Mouse (Mus musculus): ENCODE measurements at regions not wholly inside any gene's neighbourhood (a gene's known extent, or its start where the extent isn't known, plus 50 kb on each side); places are given as distances from the start of the nearest gene placed in this dataset.

- no peaks in the 10 kb centered on the region for H3K36me3 ChIP-seq (ENCODE audit: control insufficient read depth, insufficient read depth, low read length)
- H3K9ac ChIP-seq (ENCODE audit: low read length) = no peak overlapping the region
- H3K4me2 ChIP-seq = no peak overlapping the region
- DNase-seq (ENCODE audit: low spot score, missing footprints) (no peak), ATAC-seq (ENCODE audit: low FRiP score) (no peak)
- no peaks in the 10 kb centered on the region for H3K27me3 ChIP-seq (ENCODE audit: control insufficient read depth, insufficient read depth, low read length)
- H3K4me1 ChIP-seq (ENCODE audit: control insufficient read depth, insufficient read depth, low read length) = no peaks in the 10 kb centered on the region
- 88% methylated on average over 5 of the region's 5 CpGs for WGBS
- no peak overlapping the region for H3K27ac ChIP-seq (ENCODE audit: low read depth, low read length)
- H3K4me3 ChIP-seq (ENCODE audit: low read depth, low read length) = no peak overlapping the region
- H3K9me3 ChIP-seq (ENCODE audit: control insufficient read depth, low read length) = no peaks in the 10 kb centered on the region
Observed at GRCm38 (mm10) chr16:49330725-49331386, 273.6 kb downstream of the Myh15 start.

- Histone ChIP-seq H3K4me2 (no peak overlapping the region), H3K9me3 (ENCODE audit: control insufficient read depth, low read length) (no peaks in the 10 kb centered on the region), H3K4me1 (ENCODE audit: control insufficient read depth, insufficient read depth, low read length) (no peaks in the 10 kb centered on the region), H3K27ac (ENCODE audit: low read depth, low read length) (no peak overlapping the region), H3K4me3 (ENCODE audit: low read depth, low read length) (no peak overlapping the region), H3K36me3 (ENCODE audit: control insufficient read depth, insufficient read depth, low read length) (no peaks in the 10 kb centered on the region), H3K27me3 (ENCODE audit: control insufficient read depth, insufficient read depth, low read length) (no peaks in the 10 kb centered on the region), H3K9ac (ENCODE audit: low read length) (no peak overlapping the region)
- ATAC-seq (ENCODE audit: low FRiP score) (no peak), DNase-seq (ENCODE audit: low spot score, missing footprints) (no peak)
- 80% methylated on average over 5 of the region's 5 CpGs for WGBS
Observed at GRCm38 (mm10) chr16:49332107-49332722, 274.9 kb downstream of the Myh15 start.

GRCm38 (mm10) chr16:49335916-49336315, 278.6 kb downstream of the Myh15 start:
- H3K27me3 ChIP-seq (ENCODE audit: control insufficient read depth, insufficient read depth, low read length) = no peaks in the 10 kb centered on the region
- ATAC-seq (ENCODE audit: low FRiP score) = no peak
- 63% methylated on average over 2 of the region's 2 CpGs for WGBS

GRCm38 (mm10) chr16:49337948-49338347, 280.7 kb downstream of the Myh15 start:
- no peak for DNase-seq (ENCODE audit: low spot score, missing footprints)
- Histone ChIP-seq H3K4me2 (no peak overlapping the region), H3K4me1 (ENCODE audit: control insufficient read depth, insufficient read depth, low read length) (no peaks in the 10 kb centered on the region), H3K27me3 (ENCODE audit: control insufficient read depth, insufficient read depth, low read length) (no peaks in the 10 kb centered on the region), H3K9ac (ENCODE audit: low read length) (no peak overlapping the region), H3K9me3 (ENCODE audit: control insufficient read depth, low read length) (no peaks in the 10 kb centered on the region), H3K4me3 (ENCODE audit: low read depth, low read length) (no peak overlapping the region), H3K36me3 (ENCODE audit: control insufficient read depth, insufficient read depth, low read length) (no peaks in the 10 kb centered on the region), H3K27ac (ENCODE audit: low read depth, low read length) (no peak overlapping the region)
- 90% methylated on average over 1 of the region's 1 CpGs for WGBS
- ATAC-seq (ENCODE audit: low FRiP score) = no peak

More at GRCm38 (mm10) chr16:49335916-49336315, 278.6 kb downstream of the Myh15 start:
- no peaks in the 10 kb centered on the region for H3K9me3 ChIP-seq (ENCODE audit: control insufficient read depth, low read length)
- H3K4me2 ChIP-seq = no peak overlapping the region
- no peak overlapping the region for H3K9ac ChIP-seq (ENCODE audit: low read length)
- no peaks in the 10 kb centered on the region for H3K4me1 ChIP-seq (ENCODE audit: control insufficient read depth, insufficient read depth, low read length)
- no peak for DNase-seq (ENCODE audit: low spot score, missing footprints)
- no peaks in the 10 kb centered on the region for H3K36me3 ChIP-seq (ENCODE audit: control insufficient read depth, insufficient read depth, low read length)
- H3K27ac ChIP-seq (ENCODE audit: low read depth, low read length) = no peak overlapping the region
- H3K4me3 ChIP-seq (ENCODE audit: low read depth, low read length) = no peak overlapping the region

- no peak overlapping the region for H3K4me2 ChIP-seq
- no peak for ATAC-seq (ENCODE audit: low FRiP score)
- WGBS = 80% methylated on average over 3 of the region's 3 CpGs
- no peaks in the 10 kb centered on the region for H3K4me1 ChIP-seq (ENCODE audit: control insufficient read depth, insufficient read depth, low read length)
- H3K4me3 ChIP-seq (ENCODE audit: low read depth, low read length) = no peak overlapping the region
- no peak for DNase-seq (ENCODE audit: low spot score, missing footprints)
- H3K27ac ChIP-seq (ENCODE audit: low read depth, low read length) = no peak overlapping the region
- no peaks in the 10 kb centered on the region for H3K9me3 ChIP-seq (ENCODE audit: control insufficient read depth, low read length)
- H3K9ac ChIP-seq (ENCODE audit: low read length) = no peak overlapping the region
- no peaks in the 10 kb centered on the region for H3K36me3 ChIP-seq (ENCODE audit: control insufficient read depth, insufficient read depth, low read length)
- H3K27me3 ChIP-seq (ENCODE audit: control insufficient read depth, insufficient read depth, low read length) = no peaks in the 10 kb centered on the region
Observed at GRCm38 (mm10) chr16:49358404-49358803, 301.1 kb downstream of the Myh15 start.

GRCm38 (mm10) chr16:49361731-49362130, 304.4 kb downstream of the Myh15 start:
- H3K9me3 ChIP-seq (ENCODE audit: control insufficient read depth, low read length) = no peaks in the 10 kb centered on the region
- WGBS = 88% methylated on average over 1 of the region's 1 CpGs
- no peak overlapping the region for H3K4me2 ChIP-seq
- DNase-seq (ENCODE audit: low spot score, missing footprints) (no peak), ATAC-seq (ENCODE audit: low FRiP score) (no peak)
- no peaks in the 10 kb centered on the region for H3K27me3 ChIP-seq (ENCODE audit: control insufficient read depth, insufficient read depth, low read length)
- H3K4me1 ChIP-seq (ENCODE audit: control insufficient read depth, insufficient read depth, low read length) = no peaks in the 10 kb centered on the region
- no peaks in the 10 kb centered on the region for H3K36me3 ChIP-seq (ENCODE audit: control insufficient read depth, insufficient read depth, low read length)
- no peak overlapping the region for H3K27ac ChIP-seq (ENCODE audit: low read depth, low read length)
- H3K9ac ChIP-seq (ENCODE audit: low read length) = no peak overlapping the region
- no peak overlapping the region for H3K4me3 ChIP-seq (ENCODE audit: low read depth, low read length)

GRCm38 (mm10) chr16:49369450-49369849, 312.2 kb downstream of the Myh15 start:
- Histone ChIP-seq H3K9me3 (ENCODE audit: control insufficient read depth, low read length) (no peaks in the 10 kb centered on the region), H3K9ac (ENCODE audit: low read length) (no peak overlapping the region), H3K36me3 (ENCODE audit: control insufficient read depth, insufficient read depth, low read length) (no peaks in the 10 kb centered on the region), H3K4me1 (ENCODE audit: control insufficient read depth, insufficient read depth, low read length) (no peaks in the 10 kb centered on the region), H3K4me2 (no peak overlapping the region), H3K27me3 (ENCODE audit: control insufficient read depth, insufficient read depth, low read length) (no peaks in the 10 kb centered on the region), H3K27ac (ENCODE audit: low read depth, low read length) (no peak overlapping the region), H3K4me3 (ENCODE audit: low read depth, low read length) (no peak overlapping the region)
- WGBS = 88% methylated on average over 9 of the region's 9 CpGs
- ATAC-seq (ENCODE audit: low FRiP score) (no peak), DNase-seq (ENCODE audit: low spot score, missing footprints) (no peak)

- Histone ChIP-seq H3K27me3 (ENCODE audit: control insufficient read depth, insufficient read depth, low read length) (no peaks in the 10 kb centered on the region), H3K36me3 (ENCODE audit: control insufficient read depth, insufficient read depth, low read length) (no peaks in the 10 kb centered on the region), H3K27ac (ENCODE audit: low read depth, low read length) (no peak overlapping the region), H3K4me3 (ENCODE audit: low read depth, low read length) (no peak overlapping the region), H3K9ac (ENCODE audit: low read length) (no peak overlapping the region), H3K9me3 (ENCODE audit: control insufficient read depth, low read length) (no peaks in the 10 kb centered on the region), H3K4me2 (no peak overlapping the region), H3K4me1 (ENCODE audit: control insufficient read depth, insufficient read depth, low read length) (no peaks in the 10 kb centered on the region)
- 84% methylated on average over 4 of the region's 4 CpGs for WGBS
- DNase-seq (ENCODE audit: low spot score, missing footprints) (no peak), ATAC-seq (ENCODE audit: low FRiP score) (no peak)
Observed at GRCm38 (mm10) chr16:49375108-49375507, 317.8 kb downstream of the Myh15 start.

- Histone ChIP-seq H3K4me2 (no peak overlapping the region), H3K27me3 (ENCODE audit: control insufficient read depth, insufficient read depth, low read length) (no peaks in the 10 kb centered on the region), H3K27ac (ENCODE audit: low read depth, low read length) (no peak overlapping the region), H3K36me3 (ENCODE audit: control insufficient read depth, insufficient read depth, low read length) (no peaks in the 10 kb centered on the region), H3K4me3 (ENCODE audit: low read depth, low read length) (no peak overlapping the region), H3K4me1 (ENCODE audit: control insufficient read depth, insufficient read depth, low read length) (no peaks in the 10 kb centered on the region), H3K9ac (ENCODE audit: low read length) (no peak overlapping the region), H3K9me3 (ENCODE audit: control insufficient read depth, low read length) (no peaks in the 10 kb centered on the region)
- no peak for ATAC-seq (ENCODE audit: low FRiP score)
- DNase-seq (ENCODE audit: low spot score, missing footprints) = no peak
Observed at GRCm38 (mm10) chr16:49378917-49379473, 320.0 kb upstream of the Ift57 start.

All from midbrain, embryonic 11.5 days (tissue).